Mouse (Mus musculus) Patski (cell line): Measurements from ENCODE around the gene Rpl19. TPM values are rescaled to one million over a fixed set of nuclear protein-coding genes. Genes with fewer than 3 reads are reported as not detected.
A peak's percentile ranks its signal among the peaks of the same experiment; 100 is the strongest.

Experiments
- ATAC-seq: fragments of 100-300 bp; one replicate; pipeline ENCODE4 v1.8.0; 2021
- CTCF ChIA-PET: fragments of 350-600 bp; sonication (Branson Sonifier 250); formaldehyde crosslinking; loops from one replicate; lab custom pipeline; 2022; ENCODE audit warnings: inconsistent platforms; lab: Charles Lee
- POLR2A ChIA-PET: fragments of 350-600 bp; sonication (Branson Sonifier 250); formaldehyde crosslinking; loops from one replicate; lab custom pipeline; 2022; ENCODE audit warnings: antibody characterized with exemption, inconsistent platforms; lab: Charles Lee
- DNase-seq: peaks from one replicate; pipeline ENCODE4 v3.0.0-alpha.2; 2011; ENCODE audit warnings: low read depth, low spot score
- H3K27me3 ChIP-seq: fragments of 371-371 bp; one replicate; pipeline ENCODE4 v1.5.1; 2021
- CTCF ChIP-seq: fragments of 100-300 bp; IDR thresholded peaks from one replicate; pipeline ENCODE4 v1.5.1; 2021
- in situ Hi-C: fragments of 300-500 bp; cut with MboI; formaldehyde crosslinking; loops from 3 replicates; pipeline ENCODE4 v1.11.1; 2018; ENCODE audit warnings: low pct_unique_long_range_greater_than_20kb, mixed read lengths
- polyA plus RNA-seq: library from polyadenylated mRNA; unstranded; gene quantifications from one replicate; pipeline ENCODE4 v1.2.3, GENCODE M21; 2021

The Rpl19 gene
- polyA plus RNA-seq, 1 experiment from 2014 or later, result 1,363 TPM

DNA sequence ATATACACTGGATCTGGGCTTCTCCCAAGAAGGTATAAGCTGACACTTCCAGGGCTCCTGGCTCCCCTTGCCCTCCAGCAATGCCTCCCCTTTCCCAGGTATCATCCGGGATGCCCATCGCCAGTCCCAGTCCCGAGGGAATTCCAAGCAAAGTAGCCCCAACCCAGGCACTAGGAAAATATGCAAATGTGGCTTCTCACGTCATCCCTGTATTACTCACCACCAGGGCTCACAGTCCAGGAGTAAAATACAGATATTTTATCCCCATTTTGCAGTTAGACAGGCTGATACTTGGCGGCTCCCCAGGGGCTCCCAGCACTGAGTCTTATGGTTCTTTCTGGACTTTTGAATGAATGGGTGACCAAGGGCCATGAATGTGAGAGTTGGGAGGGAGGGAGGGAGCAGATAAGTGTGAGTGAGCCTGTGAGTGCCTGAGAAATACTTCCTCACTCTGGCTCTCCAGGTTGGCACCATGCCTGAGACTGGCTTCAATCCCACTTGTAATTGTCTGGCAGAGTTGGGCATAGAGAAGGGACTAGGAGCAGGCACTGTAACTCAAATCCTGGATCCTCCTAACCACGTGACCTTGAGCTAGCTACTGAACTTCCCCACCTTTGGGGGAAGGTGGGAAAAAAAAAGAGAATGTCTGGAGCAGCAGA lies 35.5 kb downstream of the Rpl19 start:
- ATAC-seq (no peak), DNase-seq (peak; percentile 24)
- ChIA-PET CTCF (interaction anchor here (2.8 kb wide), 1 partner anchor 14 kb away, joined by 10 read pairs; no protein-coding TSS in a partner anchor), POLR2A (no interaction called here)
- in situ Hi-C loops, result no loop called here
- no peaks in the 10 kb centered on the region for H3K27me3 ChIP-seq
- TF ChIP-seq CTCF, result no peak

DNA sequence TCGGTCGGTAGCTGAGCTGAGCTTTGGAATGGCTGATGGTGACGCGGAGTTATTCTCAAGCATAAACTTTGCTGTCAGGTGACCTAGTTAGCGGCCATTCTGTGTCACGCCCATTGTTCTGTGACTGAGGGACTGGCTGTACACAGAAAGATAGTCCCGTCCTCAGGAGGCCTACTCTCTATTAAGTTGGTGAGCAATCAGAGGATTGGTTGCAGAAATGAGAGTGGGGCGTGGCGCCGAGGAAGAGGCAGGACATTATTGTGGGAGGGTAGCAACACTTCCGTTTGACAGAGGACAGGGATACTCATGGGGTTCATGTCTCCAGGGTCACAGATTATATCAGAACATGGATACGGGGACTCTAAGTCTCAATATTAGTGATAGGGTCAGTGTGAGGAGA lies 39.7 kb downstream of the Rpl19 start:
- CTCF ChIA-PET, result no interaction called here
- POLR2A ChIA-PET, result no interaction called here
- H3K27me3 ChIP-seq, result no peaks in the 10 kb centered on the region
- DNase-seq (no peak), ATAC-seq (no peak)
- in situ Hi-C loops, result no loop called here
- TF ChIP-seq CTCF, result no peak

DNA sequence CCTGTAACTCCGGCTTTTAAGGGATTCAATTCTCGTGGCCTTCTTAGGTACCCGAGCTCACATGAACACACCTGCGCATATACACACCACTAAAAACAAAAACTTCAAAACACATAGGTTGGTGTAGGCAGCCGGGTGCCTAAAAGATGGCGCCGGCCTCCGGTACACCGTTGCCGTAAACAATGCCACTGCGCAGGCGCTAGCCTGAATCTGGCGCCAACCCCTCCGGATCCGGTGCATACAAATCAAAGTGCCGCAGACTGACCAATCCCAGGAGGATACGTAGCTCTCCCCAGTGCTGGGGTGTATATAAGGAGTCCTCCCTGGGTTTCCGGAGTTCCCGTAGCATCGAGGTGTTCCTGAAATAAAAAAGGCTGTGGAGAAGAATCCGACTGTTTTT lies 40.7 kb downstream of the Rpl19 start:
- POLR2A ChIA-PET, result no interaction called here
- no peak for DNase-seq
- CTCF ChIA-PET, result no interaction called here
- in situ Hi-C loops, result no loop called here
- no peak for ATAC-seq
- no peaks in the 10 kb centered on the region for H3K27me3 ChIP-seq
- no peak for TF ChIP-seq CTCF

DNA sequence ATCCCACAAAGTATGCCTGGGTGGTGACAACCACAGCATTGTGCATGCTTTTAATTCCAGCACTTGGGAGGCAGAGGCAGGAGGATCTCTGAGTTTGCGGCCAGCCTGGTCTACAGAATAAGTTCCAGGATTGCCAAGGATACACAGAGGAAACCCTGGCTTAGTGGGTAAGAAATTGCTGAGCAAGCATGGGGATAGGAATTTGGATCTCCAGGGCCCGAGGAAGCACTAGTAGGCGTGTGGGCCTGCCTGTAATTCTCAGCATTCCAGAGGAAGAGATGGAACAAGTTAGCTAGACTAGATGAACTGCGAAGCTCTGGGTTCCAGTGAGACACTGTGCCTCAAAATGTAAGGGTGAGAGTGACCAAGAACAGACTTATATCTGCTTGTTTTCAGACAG lies 46.9 kb downstream of the Rpl19 start:
- ChIA-PET CTCF (no interaction called here), POLR2A (no interaction called here)
- TF ChIP-seq CTCF, result no peak
- in situ Hi-C loops, result no loop called here
- H3K27me3 ChIP-seq, result no peaks in the 10 kb centered on the region
- ATAC-seq, result no peak
- no peak for DNase-seq

DNA sequence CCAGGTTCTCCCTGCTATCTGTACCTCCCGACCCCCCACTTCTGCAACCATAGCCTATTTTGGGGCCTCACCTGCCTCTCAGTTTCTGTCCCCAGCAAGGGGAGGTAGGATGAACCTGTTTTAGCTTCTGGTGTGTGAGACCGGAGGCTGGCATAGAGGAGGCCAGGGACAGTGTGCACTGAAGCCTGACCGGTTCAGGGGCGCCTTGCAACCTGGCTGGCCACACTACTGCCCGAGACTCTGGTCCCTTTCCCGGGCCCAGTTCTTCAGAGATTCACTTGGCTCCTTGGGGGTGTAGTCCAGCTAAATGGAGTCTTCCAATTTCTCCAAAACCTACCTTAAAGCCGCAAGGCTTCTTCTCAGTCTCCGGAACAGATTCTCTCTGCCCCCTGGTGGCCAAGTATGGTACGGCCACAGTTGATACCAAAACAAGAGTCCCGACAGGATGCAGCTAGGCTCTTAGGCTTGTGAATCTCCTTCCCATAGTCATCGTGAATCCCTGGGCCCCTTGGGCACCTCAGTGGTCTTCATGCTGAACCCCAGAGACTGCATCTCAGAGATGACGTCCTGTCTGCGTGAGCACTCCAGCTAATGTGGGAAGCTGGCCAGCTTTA lies 48.8 kb downstream of the Rpl19 start:
- in situ Hi-C loops, result loop anchor here (5.0 kb wide), 1 partner anchor 43 kb away; no protein-coding TSS in a partner anchor
- ATAC-seq (no peak), DNase-seq (peak; percentile 38)
- no peaks in the 10 kb centered on the region for H3K27me3 ChIP-seq
- ChIA-PET POLR2A (interaction anchor here (0.6 to 1.9 kb wide), 3 partner anchors 44 to 234 kb away, joined by 3 to 7 read pairs (median 4); no protein-coding TSS in a partner anchor), CTCF (interaction anchor here (0.6 to 2.8 kb wide), 9 partner anchors 11 to 76 kb away, joined by 3 to 35 read pairs (median 5); no protein-coding TSS in a partner anchor)
- TF ChIP-seq CTCF, result peak; percentile 95

DNA sequence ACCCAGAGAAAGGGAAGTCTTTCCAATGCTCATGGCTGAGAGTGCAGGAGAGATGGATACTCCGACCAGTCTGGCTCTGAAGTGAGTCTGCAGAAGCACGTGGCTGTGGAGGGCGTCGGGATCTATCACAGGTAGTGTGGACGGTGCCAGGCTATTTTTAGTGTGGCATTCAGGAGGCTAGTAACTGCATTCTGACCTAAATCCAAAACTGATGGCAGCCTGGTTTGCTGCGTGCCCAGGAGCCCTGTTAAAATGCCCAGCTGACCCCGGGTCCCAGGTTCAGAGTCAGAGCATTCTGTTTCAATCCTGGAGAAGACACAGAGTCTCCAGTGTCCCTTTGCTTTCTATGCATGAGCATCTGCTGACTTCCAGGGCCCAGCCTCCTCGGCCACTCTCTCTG lies 50.6 kb downstream of the Rpl19 start:
- ChIA-PET POLR2A (no interaction called here), CTCF (interaction anchor here (0.9 kb wide), 1 partner anchor 46 kb away, joined by 4 read pairs; no protein-coding TSS in a partner anchor)
- DNase-seq (no peak), ATAC-seq (no peak)
- H3K27me3 ChIP-seq, result no peaks in the 10 kb centered on the region
- TF ChIP-seq CTCF, result no peak
- in situ Hi-C loops, result loop anchor here (5.0 kb wide), 1 partner anchor 45 kb away; no protein-coding TSS in a partner anchor

Other genes with a start within 250 kb of the Rpl19 start
- 568 TPM for gene Rpl23, start 244.3 kb upstream of the Rpl19 start, polyA plus RNA-seq
- 246 TPM for gene Lasp1, start 227.7 kb upstream of the Rpl19 start, polyA plus RNA-seq
- 1.5 TPM for gene B230217C12Rik, start 185.9 kb upstream of the Rpl19 start, polyA plus RNA-seq
- gene Fbxo47, start 142.6 kb upstream of the Rpl19 start, polyA plus RNA-seq, result 1.5 TPM
- 0.41 TPM for gene Plxdc1, start 40.3 kb upstream of the Rpl19 start, polyA plus RNA-seq
- gene Arl5c, start 30.5 kb upstream of the Rpl19 start, polyA plus RNA-seq, result 2.0 TPM
- 6.0 TPM for gene Cacnb1, start 3.7 kb upstream of the Rpl19 start, polyA plus RNA-seq
- 0.04 TPM for gene Stac2, start 26.8 kb downstream of the Rpl19 start, polyA plus RNA-seq
- gene Fbxl20, start 123.7 kb downstream of the Rpl19 start, polyA plus RNA-seq, result 21.8 TPM
- 23.9 TPM for gene Med1, start 166.6 kb downstream of the Rpl19 start, polyA plus RNA-seq
- 24.8 TPM for gene Cdk12, start 176.3 kb downstream of the Rpl19 start, polyA plus RNA-seq